Mouse (Mus musculus): ENCODE data around the gene B4galnt4.

DNA sequence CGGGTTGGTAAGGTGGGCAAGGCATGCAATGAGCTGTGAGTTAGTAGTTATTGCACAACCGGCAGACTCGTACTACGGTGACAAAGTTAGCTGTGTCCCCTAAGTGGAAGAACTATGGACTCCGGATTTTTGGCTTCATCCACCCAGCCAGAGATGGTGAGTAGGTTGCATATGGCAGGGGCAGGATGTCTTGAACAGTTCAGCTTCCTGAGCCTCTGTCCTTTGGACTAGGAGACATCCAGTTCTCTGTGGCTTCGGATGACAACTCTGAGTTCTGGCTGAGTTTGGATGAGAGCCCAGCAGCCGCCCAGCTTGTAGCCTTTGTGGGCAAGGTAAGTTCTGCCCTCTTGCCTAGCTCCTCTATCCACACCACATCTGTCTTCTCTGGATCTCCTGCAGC is 3.7 kb downstream of the B4galnt4 start:
- TF ChIP-seq CTCF (IDR thresholded peaks at IDR 0.05; ENCODE audit: insufficient read depth, low read depth, low read length) (no peak), POLR2A (IDR thresholded peaks at IDR 0.05; ENCODE audit: insufficient read depth, low read depth, low read length) (no peak)
